Mouse (Mus musculus) kidney, embryonic 15.5 days (tissue): ENCODE measurements around the gene Chchd5. TPM values are rescaled to one million over a fixed set of nuclear protein-coding genes. Genes with fewer than 3 reads are reported as not detected.

Experiments
- ATAC-seq: fragments of 200-750 bp; cut with Nextera tagmentation; replicated peaks from 2 replicates; pipeline ENCODE4 v1.8.0; 2017; ENCODE audit warnings: moderate TSS enrichment; ENCODE audit not compliant: low FRiP score
- H3K27ac ChIP-seq: fragments of 300-500 bp; sonication (generic); 2 replicates; pipeline ENCODE4 v1.5.1; 2015; ENCODE audit warnings: mild to moderate bottlenecking, inconsistent platforms
- H3K27me3 ChIP-seq: fragments of 300-500 bp; sonication (generic); 2 replicates; pipeline ENCODE4 v1.6.1; 2015; ENCODE audit warnings: inconsistent platforms
- H3K36me3 ChIP-seq: fragments of 300-500 bp; sonication (generic); 2 replicates; pipeline ENCODE4 v1.6.1; 2015; ENCODE audit warnings: inconsistent platforms
- H3K4me1 ChIP-seq: fragments of 300-500 bp; sonication (generic); 2 replicates; pipeline ENCODE4 v1.6.1; 2015; ENCODE audit warnings: inconsistent platforms
- H3K4me2 ChIP-seq: fragments of 300-500 bp; sonication (generic); 2 replicates; pipeline ENCODE4 v1.6.1; 2015; ENCODE audit warnings: moderate library complexity, mild to moderate bottlenecking, inconsistent platforms
- H3K4me3 ChIP-seq: fragments of 300-500 bp; sonication (generic); replicated peaks from 2 replicates; pipeline ENCODE4 v1.5.1; 2015; ENCODE audit warnings: mild to moderate bottlenecking, inconsistent platforms
- H3K9ac ChIP-seq: fragments of 300-500 bp; sonication (generic); 2 replicates; pipeline ENCODE4 v1.6.1; 2015; ENCODE audit warnings: mild to moderate bottlenecking, inconsistent platforms
- H3K9me3 ChIP-seq: fragments of 300-500 bp; sonication (generic); replicated peaks from 2 replicates; pipeline ENCODE4 v1.6.1; 2016; ENCODE audit warnings: inconsistent platforms
- WGBS: fragments of 180-500 bp; shearing (Covaris S2); methylation state at CpG from one replicate; pipeline ENCODE4 v1.1.7; 2015; ENCODE audit warnings: mixed read lengths; 5-methylcytosine and 5-hydroxymethylcytosine counted together
- polyA plus RNA-seq: library from polyadenylated mRNA; unstranded; fragments of >200 nt; fragmentation: Nextera tagmentation; extraction: Ambion mirVana; gene quantifications from 2 replicates; pipeline ENCODE4 v1.2.1, GENCODE M21; 2015

Chchd5 gene
- polyA plus RNA-seq, 1 experiment from 2014 or later: 22.9 TPM

DNA sequence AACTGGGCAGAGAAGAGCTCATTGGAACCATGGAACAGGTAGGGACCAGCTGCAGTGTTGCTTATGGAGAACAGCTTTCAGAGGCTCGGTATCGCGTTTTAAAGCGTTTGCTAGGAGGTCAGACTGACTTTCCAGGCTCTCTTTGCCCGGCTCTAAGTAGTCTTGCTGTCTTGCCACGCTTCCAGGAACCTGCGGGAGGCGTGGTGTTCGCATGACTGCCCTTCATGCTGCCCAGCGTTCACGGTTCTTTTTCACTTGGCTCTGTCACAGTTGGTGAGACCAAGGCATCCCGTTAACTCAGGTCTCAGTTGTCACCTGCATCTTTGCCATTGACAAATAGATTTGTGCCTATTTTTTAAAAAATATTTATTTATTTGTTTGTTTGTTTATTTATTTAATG lies 11.4 kb upstream of the Chchd5 start:
- H3K27me3 ChIP-seq: no peaks in the 10 kb centered on the region
- H3K4me3 ChIP-seq: no peak overlapping the region
- peaks cover 98% of the 10 kb centered on the region for H3K36me3 ChIP-seq
- H3K4me2 ChIP-seq: no peak overlapping the region
- H3K4me1 ChIP-seq: no peaks in the 10 kb centered on the region
- no peak for ATAC-seq
- WGBS: 81% methylated on average over 12 of the region's 12 CpGs
- no peak overlapping the region for H3K27ac ChIP-seq
- H3K9me3 ChIP-seq: no peaks in the 10 kb centered on the region
- no peak overlapping the region for H3K9ac ChIP-seq

DNA sequence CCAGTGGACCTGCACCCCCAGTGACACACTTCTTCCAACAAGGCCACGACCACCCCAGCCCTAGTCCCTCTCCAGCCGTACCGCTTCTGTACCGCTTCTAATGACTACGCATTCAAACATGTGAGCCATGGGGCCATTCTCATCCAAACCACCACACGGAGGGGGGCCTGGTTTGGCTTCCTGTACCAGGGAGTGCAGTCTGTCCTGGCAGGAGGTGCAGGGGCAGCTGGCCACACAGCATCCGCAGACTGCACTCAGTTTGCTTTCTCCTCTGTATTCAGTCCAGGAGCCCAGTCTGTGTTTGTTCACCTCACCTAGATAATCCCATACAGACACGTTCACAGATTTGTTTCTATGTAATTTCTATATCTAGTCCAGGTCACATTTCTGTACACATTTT lies 7.5 kb upstream of the Chchd5 start:
- Histone ChIP-seq H3K27me3 (no peaks in the 10 kb centered on the region), H3K4me2 (no peak overlapping the region), H3K4me1 (no peaks in the 10 kb centered on the region), H3K9ac (no peak overlapping the region), H3K4me3 (no peak overlapping the region), H3K9me3 (no peaks in the 10 kb centered on the region), H3K36me3 (peaks cover 98% of the 10 kb centered on the region), H3K27ac (no peak overlapping the region)
- 96% methylated on average over 8 of the region's 8 CpGs for WGBS
- ATAC-seq: no peak

GRCm38 (mm10) chr2:129129987-129130545 lies 566 bp downstream of the Chchd5 start:
- H3K4me1 ChIP-seq: peaks cover 16% of the 10 kb centered on the region
- H3K36me3 ChIP-seq: peaks cover 57% of the 10 kb centered on the region
- H3K27ac ChIP-seq: peak overlapping the region; percentile 95
- peak; percentile 47 for ATAC-seq
- H3K9ac ChIP-seq: peak overlapping the region; percentile 45
- H3K27me3 ChIP-seq: no peaks in the 10 kb centered on the region
- H3K4me3 ChIP-seq: peak overlapping the region; percentile 72
- peaks cover 10% of the 10 kb centered on the region; the same call in 1 of the 2 replicates for H3K9me3 ChIP-seq
- 38% methylated on average over 18 of the region's 18 CpGs for WGBS
- peak overlapping the region; percentile 72 for H3K4me2 ChIP-seq

GRCm38 (mm10) chr2:129130776-129131175 lies 1.3 kb downstream of the Chchd5 start:
- peak overlapping the region; percentile 72; the same call in 1 of the 2 replicates for H3K4me3 ChIP-seq
- 96% methylated on average over 2 of the region's 2 CpGs for WGBS
- peaks cover 50% of the 10 kb centered on the region for H3K36me3 ChIP-seq
- ATAC-seq: no peak
- H3K4me2 ChIP-seq: peak overlapping the region; percentile 72
- no peak overlapping the region for H3K27ac ChIP-seq
- H3K9ac ChIP-seq: no peak overlapping the region
- peaks cover 10% of the 10 kb centered on the region; the same call in 1 of the 2 replicates for H3K9me3 ChIP-seq
- H3K4me1 ChIP-seq: peaks cover 16% of the 10 kb centered on the region
- H3K27me3 ChIP-seq: no peaks in the 10 kb centered on the region

DNA sequence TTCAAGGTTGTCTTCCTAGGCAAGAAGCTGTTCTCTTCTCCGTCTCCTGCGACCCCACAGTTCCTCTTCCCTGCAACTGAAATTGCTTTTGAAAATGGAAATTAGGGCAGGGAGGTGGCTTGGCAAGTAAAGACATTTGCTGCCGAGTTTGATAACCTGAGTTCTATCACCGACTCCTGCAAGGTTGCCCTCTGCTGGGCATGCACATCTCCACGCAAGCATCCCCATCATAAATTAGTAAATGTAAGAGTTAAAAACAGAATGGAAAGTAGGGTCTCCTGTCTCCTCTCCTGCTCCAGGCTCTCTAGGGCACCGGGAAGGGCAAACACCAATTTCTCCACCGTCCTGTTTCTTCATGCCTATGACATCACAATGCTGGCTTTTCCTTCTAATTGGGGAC lies 2.7 kb downstream of the Chchd5 start:
- peaks cover 16% of the 10 kb centered on the region for H3K4me1 ChIP-seq
- no peaks in the 10 kb centered on the region for H3K27me3 ChIP-seq
- 97% methylated on average over 7 of the region's 7 CpGs for WGBS
- peaks cover 10% of the 10 kb centered on the region; the same call in 1 of the 2 replicates for H3K9me3 ChIP-seq
- H3K36me3 ChIP-seq: peaks cover 36% of the 10 kb centered on the region
- H3K27ac ChIP-seq: no peak overlapping the region
- no peak for ATAC-seq
- H3K9ac ChIP-seq: no peak overlapping the region
- no peak overlapping the region for H3K4me2 ChIP-seq
- H3K4me3 ChIP-seq: no peak overlapping the region

DNA sequence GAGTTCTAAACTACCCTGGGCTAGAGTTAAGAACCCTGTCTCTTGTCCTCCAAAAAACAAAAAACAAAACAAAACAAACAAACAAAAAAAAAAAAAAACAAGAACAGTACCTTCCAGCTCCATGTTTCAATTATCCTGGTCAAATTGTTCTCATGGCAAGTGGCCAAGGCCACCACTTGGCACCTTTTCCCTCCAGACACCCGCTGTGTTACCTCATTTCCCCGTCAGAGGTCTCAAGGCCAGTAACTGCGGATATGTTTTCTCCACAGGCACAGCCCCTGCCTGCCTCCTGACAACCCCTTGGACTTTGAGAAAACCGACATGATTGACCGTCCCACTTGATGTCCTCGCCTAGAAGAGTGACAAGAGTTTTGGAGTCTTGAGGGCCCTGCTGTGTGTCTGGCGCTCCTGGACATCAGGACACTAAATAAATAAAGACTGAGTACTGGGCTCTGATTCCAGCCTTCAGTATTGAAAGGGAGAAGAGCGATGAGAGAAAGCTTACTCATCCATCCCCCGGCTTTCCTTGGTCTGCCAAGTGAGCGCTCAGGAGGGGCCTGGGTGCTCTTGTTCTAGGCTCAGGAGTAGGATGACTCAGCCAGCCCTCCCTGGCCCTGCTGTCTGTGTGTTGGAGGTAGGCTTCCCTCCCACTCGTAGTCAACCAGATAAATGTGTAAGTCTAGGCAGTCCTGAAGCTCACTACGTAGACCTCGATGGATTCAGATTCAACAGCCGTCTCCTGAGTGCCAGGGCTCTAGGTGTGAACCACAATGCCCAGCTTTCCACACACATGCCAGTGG lies 3.7 kb downstream of the Chchd5 start:
- Histone ChIP-seq H3K9ac (no peak overlapping the region), H3K4me2 (no peak overlapping the region), H3K36me3 (peaks cover 26% of the 10 kb centered on the region), H3K9me3 (peaks cover 10% of the 10 kb centered on the region; the same call in 1 of the 2 replicates), H3K27ac (no peak overlapping the region), H3K27me3 (no peaks in the 10 kb centered on the region), H3K4me3 (no peak overlapping the region), H3K4me1 (peaks cover 16% of the 10 kb centered on the region)
- WGBS: 94% methylated on average over 14 of the region's 14 CpGs
- no peak for ATAC-seq

GRCm38 (mm10) chr2:129139906-129140305 lies 10.4 kb downstream of the Chchd5 start:
- no peaks in the 10 kb centered on the region for H3K36me3 ChIP-seq
- no peak overlapping the region for H3K9ac ChIP-seq
- no peaks in the 10 kb centered on the region for H3K4me1 ChIP-seq
- 88% methylated on average over 10 of the region's 10 CpGs for whole genome bisulfite sequencing
- no peak for ATAC-seq
- no peak overlapping the region for H3K27ac ChIP-seq
- H3K27me3 ChIP-seq: no peaks in the 10 kb centered on the region
- no peak overlapping the region for H3K4me3 ChIP-seq
- no peaks in the 10 kb centered on the region for H3K9me3 ChIP-seq
- H3K4me2 ChIP-seq: no peak overlapping the region

DNA sequence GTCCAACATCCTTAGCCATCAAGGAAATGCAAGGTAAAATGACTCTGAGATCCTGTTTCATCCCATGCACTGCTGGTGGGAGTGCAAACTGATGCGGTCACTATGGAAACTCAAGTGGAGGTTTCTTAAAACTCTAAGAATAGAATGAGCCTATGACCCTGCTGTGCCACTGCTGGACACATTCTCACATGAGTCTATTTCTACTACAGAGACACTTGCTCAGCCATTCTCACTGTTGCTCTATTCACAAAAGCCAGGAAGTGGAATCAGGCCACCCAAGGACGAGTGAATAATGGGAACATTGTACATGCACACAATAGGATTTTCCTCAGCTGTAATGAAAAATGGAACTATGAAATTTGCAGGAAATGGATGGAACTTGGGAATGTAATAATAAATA lies 19.3 kb downstream of the Chchd5 start:
- no peak overlapping the region for H3K9ac ChIP-seq
- no peak overlapping the region for H3K4me2 ChIP-seq
- no peaks in the 10 kb centered on the region for H3K9me3 ChIP-seq
- H3K36me3 ChIP-seq: no peaks in the 10 kb centered on the region
- H3K4me1 ChIP-seq: no peaks in the 10 kb centered on the region
- H3K27ac ChIP-seq: no peak overlapping the region; the same call in 1 of the 2 replicates
- H3K4me3 ChIP-seq: no peak overlapping the region
- WGBS: 70% methylated on average over 2 of the region's 2 CpGs
- H3K27me3 ChIP-seq: no peaks in the 10 kb centered on the region
- ATAC-seq: no peak

GRCm38 (mm10) chr2:129150386-129150785 lies 20.9 kb downstream of the Chchd5 start:
- H3K4me3 ChIP-seq: no peak overlapping the region
- H3K27ac ChIP-seq: no peak overlapping the region
- H3K9me3 ChIP-seq: no peaks in the 10 kb centered on the region
- no peaks in the 10 kb centered on the region for H3K36me3 ChIP-seq
- no peaks in the 10 kb centered on the region for H3K27me3 ChIP-seq
- no peak for ATAC-seq
- H3K4me2 ChIP-seq: no peak overlapping the region
- H3K9ac ChIP-seq: no peak overlapping the region
- no peaks in the 10 kb centered on the region for H3K4me1 ChIP-seq
- WGBS: 82% methylated on average over 5 of the region's 5 CpGs

DNA sequence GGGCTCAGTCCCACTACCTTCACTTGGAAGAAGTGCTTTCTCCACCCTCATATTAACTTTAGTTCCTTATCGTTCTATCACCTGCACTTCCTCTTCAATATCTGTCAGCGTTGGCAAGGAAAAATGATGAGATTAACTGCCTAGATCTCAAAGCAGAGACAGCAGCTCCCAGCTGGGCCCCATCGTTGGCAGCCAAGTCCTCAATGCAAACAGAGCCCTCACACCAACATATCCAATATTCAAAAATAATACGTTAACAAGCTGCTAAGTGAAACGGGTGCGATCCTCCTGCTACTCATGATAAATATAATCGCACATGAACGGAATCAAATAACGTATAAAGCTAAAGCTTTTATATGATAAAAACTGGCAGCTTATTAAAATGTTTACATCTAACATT lies 21.6 kb downstream of the Chchd5 start:
- Histone ChIP-seq H3K27me3 (no peaks in the 10 kb centered on the region), H3K4me3 (no peak overlapping the region), H3K36me3 (no peaks in the 10 kb centered on the region), H3K4me1 (no peaks in the 10 kb centered on the region), H3K27ac (no peak overlapping the region), H3K4me2 (no peak overlapping the region), H3K9me3 (no peaks in the 10 kb centered on the region), H3K9ac (no peak overlapping the region)
- no peak for ATAC-seq
- WGBS: 82% methylated on average over 9 of the region's 9 CpGs

GRCm38 (mm10) chr2:129152751-129153150 lies 23.3 kb downstream of the Chchd5 start:
- Histone ChIP-seq H3K27ac (no peak overlapping the region), H3K27me3 (no peaks in the 10 kb centered on the region), H3K9me3 (no peaks in the 10 kb centered on the region), H3K9ac (no peak overlapping the region), H3K4me3 (no peak overlapping the region), H3K4me1 (no peaks in the 10 kb centered on the region), H3K4me2 (no peak overlapping the region), H3K36me3 (no peaks in the 10 kb centered on the region)
- WGBS: 61% methylated on average over 1 of the region's 1 CpGs
- ATAC-seq: no peak

- Histone ChIP-seq H3K27ac (no peak overlapping the region), H3K36me3 (no peaks in the 10 kb centered on the region), H3K9me3 (no peaks in the 10 kb centered on the region), H3K27me3 (no peaks in the 10 kb centered on the region), H3K4me1 (no peaks in the 10 kb centered on the region), H3K9ac (no peak overlapping the region), H3K4me2 (no peak overlapping the region), H3K4me3 (no peak overlapping the region)
- WGBS: 76% methylated on average over 5 of the region's 5 CpGs
- ATAC-seq: no peak
Measured at GRCm38 (mm10) chr2:129164815-129165214, 35.3 kb downstream of the Chchd5 start.
